Mouse (Mus musculus): ENCODE measurements at regions not wholly inside any gene's neighbourhood (a gene's known extent, or its start where the extent isn't known, plus 50 kb on each side); places are given as distances from the start of the nearest gene placed in this dataset.

GRCm38 (mm10) chr1:137917449-137917848, 258.1 kb downstream of the Ptprc start:
- TF ChIP-seq CTCF (IDR thresholded peaks at IDR 0.05; ENCODE audit: low read depth), result no peak
- no peak for TF ChIP-seq EP300 (IDR thresholded peaks at IDR 0.05; ENCODE audit: low read depth)
